Mouse (Mus musculus) yolk sac, embryonic 10.5 days (tissue): Measurements from ENCODE around the gene Unk.
A peak's percentile ranks its signal among the peaks of the same experiment; 100 is the strongest.
"Not testable (repeated sequence)": the region's sequence is repeated elsewhere in the genome, so short reads cannot be mapped to it uniquely, and the experiment has no call there.

Source experiments
- DNase-seq: peaks from one replicate; pipeline ENCODE4 v3.0.0-alpha.2; 2017; ENCODE audit warnings: low spot score

Gene Unk

DNA sequence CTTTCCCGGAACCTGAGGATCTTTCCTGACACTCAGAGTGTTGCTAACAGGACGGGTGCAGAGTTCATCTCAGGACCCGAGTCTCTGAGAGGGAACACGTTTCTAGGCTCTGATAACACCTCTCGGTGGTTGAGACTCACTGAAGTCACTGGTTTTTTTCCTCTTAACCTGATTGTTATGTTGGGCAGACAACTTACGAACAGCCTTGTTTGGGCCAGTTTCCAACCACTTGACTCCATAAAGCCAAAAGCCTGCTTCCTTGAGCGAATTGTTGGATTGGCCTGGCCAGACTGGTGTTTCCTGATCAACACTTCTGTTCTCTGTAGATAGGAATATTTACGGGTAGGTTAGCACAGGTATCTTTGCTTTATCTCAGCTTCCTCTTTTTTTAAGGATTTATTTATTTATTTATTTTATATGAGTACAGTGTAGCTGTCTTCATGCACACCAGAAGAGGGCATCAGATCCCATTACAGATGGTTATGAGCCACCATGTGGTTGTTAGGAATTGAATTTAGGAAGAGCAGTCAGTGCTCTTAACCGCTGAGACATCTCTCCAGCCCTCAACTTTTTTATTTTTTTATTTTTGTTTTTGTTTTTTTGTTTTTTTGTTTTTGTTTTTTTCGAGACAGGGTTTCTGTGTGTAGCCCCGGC, 58.7 kb downstream of the Unk start:
- DNase-seq: no peak

DNA sequence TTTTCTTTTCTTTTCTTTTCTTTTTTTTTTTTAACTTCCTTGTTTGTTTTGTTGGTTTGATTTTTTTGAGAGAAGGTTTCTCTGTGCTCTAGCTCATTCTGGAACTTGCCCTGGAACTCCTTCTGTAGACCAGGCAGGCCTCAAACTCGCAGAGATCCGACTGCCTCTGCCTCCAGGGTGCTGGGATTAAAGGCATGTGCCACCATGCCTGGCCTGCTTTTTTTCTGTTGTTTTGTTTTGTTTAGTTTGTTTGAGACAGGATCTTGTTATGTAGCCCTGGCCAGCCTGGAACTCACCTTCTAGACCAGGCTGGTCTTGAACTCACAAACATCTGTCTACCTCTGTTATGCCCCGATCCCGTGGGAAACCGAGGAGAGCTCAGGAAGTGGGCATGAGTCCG, 59.4 kb downstream of the Unk start:
- no peak for DNase-seq

GRCm38 (mm10) chr11:116091591-116091990, 61.5 kb downstream of the Unk start:
- DNase-seq: no peak

DNA sequence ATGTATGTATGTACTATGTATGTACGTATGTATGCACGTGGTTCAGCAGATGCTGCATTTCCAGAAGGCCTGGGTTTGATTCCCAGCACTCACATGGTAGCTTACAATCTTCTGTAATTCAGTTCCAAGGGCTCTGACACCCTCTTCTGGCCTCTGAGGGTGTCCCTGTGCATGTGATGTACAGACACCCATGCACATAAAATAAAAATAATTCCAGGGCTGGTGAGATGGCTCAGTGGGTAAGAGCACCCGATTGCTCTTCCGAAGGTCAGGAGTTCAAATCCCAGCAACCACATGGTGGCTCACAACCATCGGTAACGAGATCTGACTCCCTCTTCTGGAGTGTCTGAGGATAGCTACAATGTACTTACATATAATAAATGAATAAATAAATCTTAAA, 62.8 kb downstream of the Unk start:
- DNase-seq: not testable (repeated sequence)

- peak; percentile 9 for DNase-seq
These were observed 63.8 kb downstream of the Unk start for GRCm38 (mm10) chr11:116093771-116094565.

- no peak for DNase-seq
These were observed 65.5 kb downstream of the Unk start for GRCm38 (mm10) chr11:116095573-116095972.

DNA sequence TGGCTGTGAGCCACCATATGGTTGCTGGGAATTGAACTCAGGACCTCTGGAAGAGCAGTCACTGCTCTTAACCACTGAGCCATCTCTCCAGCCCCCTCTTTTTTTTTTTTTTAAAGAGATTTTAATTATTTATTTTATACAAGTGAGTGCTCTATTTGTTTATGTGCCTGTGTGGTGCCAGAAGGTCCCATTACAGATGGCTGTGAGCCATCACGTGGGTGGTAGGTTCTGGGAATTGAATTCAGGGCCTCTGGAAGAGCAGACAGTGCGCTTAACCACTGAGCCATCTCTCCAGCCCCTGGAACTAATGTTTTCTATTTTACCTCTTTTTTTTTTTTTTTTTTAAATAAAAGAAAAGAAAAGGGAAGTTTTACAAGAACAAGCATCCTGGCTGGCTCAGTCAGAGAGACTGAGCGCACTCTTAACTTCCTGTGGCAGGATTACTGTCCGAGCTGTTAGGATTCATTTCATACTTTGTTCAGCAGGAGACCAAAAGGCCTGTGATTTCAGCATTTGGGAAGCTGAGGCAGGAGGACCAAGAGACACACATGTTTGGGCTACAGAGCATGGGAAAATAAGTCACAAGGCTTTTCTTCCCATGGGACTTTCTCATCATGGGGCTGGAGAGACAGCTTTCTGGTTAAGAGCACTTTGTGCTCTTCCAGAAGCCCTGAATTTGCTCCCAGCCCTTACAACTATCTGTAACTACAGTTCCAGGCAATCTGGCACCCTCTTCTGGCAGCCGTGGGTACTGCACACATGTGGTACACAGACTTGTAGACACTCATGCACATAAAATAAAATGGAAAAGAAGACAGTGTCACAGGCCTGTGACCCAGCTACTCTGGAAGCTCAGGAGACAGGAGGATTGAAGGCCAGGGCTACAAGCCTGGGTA, 66.3 kb downstream of the Unk start:
- DNase-seq: no peak

DNA sequence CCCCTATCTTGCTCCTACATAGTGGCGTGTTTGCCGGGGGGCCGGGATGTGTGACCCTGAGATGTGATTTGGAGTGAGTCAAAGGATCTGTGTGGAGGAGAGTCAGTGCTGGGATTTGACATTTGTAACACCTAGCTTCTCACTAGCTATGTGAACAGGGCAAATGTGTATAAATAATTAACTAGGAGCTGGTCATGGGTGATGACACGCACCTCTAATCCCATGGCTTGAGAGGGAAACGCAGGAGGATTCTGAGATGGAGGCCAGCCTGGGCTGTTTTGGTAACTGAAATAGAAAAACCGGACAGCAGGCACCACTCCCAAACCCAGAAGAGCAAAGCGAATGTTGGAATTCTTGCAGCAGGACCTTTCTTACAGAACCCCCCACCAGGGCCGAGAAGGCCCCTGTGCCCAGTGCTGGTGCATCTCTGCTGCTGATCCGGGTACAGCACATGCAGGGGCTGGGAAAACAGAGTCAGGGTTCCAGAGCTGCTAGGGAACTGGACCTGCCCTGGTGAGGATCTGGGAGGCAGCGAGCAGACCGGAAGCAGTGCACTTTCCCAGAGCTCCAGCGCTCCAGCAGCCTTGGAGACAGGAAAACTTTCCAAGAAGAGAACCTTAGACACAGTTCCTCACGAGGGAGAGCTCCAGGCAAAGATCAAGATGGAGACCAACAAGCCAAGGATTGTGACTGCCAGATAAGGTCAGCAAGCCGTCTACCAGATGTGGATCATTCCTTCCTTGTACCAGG, 68.8 kb downstream of the Unk start:
- DNase-seq: peak; percentile 69

GRCm38 (mm10) chr11:116099462-116099861, 69.3 kb downstream of the Unk start:
- no peak for DNase-seq

GRCm38 (mm10) chr11:116100385-116100784, 70.3 kb downstream of the Unk start:
- peak; percentile 24 for DNase-seq

GRCm38 (mm10) chr11:116100839-116101238, 70.7 kb downstream of the Unk start:
- DNase-seq: no peak

DNA sequence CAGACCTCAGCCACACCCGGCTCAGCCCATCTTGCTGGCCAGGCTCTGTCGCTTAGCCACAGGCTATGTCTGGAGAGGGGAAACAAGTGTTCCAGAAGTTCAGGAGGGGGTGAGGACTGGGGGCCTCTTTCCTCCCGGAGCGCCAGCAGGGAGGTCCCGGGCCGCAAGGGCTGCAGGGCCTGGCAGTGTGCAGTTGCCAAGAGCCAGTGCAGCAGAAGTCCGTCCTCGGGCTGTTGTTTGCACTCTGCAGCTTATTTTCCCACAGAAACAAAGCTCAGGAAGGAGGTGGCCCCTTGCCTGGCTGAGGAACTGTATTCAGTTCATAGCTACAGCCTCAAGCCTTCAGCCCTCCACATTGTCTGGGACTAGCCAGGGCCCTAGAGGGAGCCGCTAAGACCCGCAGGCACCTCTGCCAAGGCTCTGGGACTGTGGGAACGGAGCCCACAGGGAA, 71.8 kb downstream of the Unk start:
- DNase-seq: no peak

GRCm38 (mm10) chr11:116102472-116102871, 72.3 kb downstream of the Unk start:
- no peak for DNase-seq

- no peak for DNase-seq
These were observed 73.5 kb downstream of the Unk start for GRCm38 (mm10) chr11:116103572-116103971.

- DNase-seq: no peak
These were observed 74.0 kb downstream of the Unk start for GRCm38 (mm10) chr11:116104006-116104646.

DNA sequence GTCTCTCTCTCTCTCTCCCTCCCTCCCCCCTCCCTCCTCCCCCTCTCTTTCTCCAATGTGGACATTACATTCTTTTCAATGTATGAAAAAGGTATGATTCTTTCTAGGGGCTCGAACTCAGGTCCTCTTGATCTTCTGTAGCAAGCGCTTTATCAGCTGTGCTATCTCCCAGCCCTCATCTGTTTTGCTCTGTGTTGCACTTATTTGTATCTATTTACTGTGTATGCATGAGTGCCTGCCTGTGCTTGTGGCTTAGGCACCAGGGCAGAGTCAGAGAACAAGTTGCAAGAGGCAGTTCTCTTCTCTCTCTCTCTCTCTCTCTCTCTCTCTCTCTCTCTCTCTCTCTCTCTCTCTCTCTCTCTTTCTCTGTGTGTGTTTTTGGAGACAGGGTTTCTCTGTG, 74.9 kb downstream of the Unk start:
- DNase-seq: no peak

- no peak for DNase-seq
These were observed 76.2 kb downstream of the Unk start for GRCm38 (mm10) chr11:116106154-116106962.

DNA sequence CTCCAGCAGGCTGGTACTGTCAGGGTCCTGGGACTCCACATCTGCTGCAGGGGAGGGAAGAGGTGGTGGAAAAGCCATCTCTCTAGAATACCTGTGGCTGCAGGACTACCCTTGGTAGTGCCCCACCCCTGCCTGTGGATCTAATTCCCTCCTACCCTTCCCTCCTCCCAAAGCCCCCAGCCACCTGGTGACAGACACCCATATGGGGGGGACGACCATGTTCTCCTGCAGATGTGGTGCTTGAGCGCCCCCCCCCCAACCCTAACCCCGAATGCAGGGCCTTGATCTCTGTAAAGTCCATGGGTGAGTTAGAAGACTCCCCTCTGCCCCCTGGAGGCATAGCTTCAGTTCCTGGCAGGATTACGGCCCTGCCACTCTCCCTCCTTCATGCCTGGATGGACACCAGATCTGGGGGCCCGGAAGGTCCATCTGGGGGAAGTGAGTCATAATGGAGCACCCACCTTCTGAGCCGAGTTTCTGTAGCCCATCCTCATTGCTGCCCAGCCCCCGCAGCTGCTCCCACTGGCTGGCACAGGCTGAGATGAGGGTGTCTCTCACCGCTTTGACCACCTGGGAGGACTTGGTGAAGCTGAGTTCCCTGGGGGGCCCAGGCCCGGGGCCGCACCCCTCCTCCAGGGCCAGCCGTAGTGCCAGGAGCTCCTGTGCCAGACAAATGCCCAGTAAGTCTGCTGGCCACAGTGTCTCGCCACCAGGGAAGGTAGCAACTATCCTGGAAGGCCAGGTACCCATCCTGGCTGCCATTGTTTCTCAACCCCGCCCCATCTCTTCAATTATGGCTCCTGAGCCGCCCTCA, 77.0 kb downstream of the Unk start:
- no peak for DNase-seq

DNA sequence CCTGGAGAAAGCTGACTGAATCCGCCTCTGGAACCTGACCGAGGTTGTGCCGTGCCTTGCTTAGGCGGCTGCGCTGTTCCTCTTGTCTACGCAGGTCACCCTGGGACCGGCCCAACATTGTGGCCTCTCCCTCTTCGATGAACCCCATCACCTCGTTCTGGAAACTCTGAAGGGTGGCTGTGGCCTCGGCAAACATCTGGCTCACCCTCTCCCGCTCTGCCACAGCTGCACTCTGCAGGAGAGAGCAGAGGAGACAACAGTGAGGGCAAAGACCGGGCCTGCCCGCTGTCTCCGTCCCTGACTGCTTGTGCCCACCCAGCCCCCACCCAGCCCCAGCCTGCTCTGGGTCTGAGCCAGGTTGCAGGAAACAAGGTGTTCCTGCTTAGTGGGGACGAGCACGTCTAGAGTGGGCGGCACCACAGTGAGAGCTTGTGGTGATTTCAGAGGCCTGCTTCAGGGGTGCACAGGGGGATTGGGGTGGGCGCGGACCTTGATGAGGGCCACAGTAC, 77.7 kb downstream of the Unk start:
- DNase-seq: no peak
